Mouse (Mus musculus) brain, embryonic 14.5 days (tissue): ENCODE measurements around the gene Nudt21. TPM values are rescaled to one million over a fixed set of nuclear protein-coding genes. Genes with fewer than 3 reads are reported as not detected.

Experiments
- DNase-seq: peaks from one replicate; pipeline ENCODE4 v3.0.0-alpha.2; 2011; ENCODE audit warnings: low read depth
- CTCF ChIP-seq: fragments of 200-500 bp; IDR thresholded peaks from 2 replicates; pipeline ENCODE4 v1.5.1; 2012; ENCODE audit warnings: inconsistent platforms, mild to moderate bottlenecking, moderate library complexity, borderline replicate concordance; ENCODE audit not compliant: insufficient read depth, insufficient read length; ENCODE audit errors: extremely low read depth
- POLR2A ChIP-seq: fragments of 200-500 bp; IDR thresholded peaks from 2 replicates; pipeline ENCODE4 v1.6.1; 2012; ENCODE audit warnings: mild to moderate bottlenecking, inconsistent platforms, borderline replicate concordance; ENCODE audit not compliant: poor library complexity, insufficient read depth, insufficient read length, severe bottlenecking; ENCODE audit errors: extremely low read depth
- polyA plus RNA-seq: library from polyadenylated mRNA; depleted of rRNA; stranded (reverse); fragments of >200 nt; gene quantifications from 2 replicates; pipeline ENCODE4 v1.2.3, GENCODE M21; 2012; rRNA removed

Gene Nudt21
- polyA plus RNA-seq, 1 experiment, result 70.7 TPM

DNA sequence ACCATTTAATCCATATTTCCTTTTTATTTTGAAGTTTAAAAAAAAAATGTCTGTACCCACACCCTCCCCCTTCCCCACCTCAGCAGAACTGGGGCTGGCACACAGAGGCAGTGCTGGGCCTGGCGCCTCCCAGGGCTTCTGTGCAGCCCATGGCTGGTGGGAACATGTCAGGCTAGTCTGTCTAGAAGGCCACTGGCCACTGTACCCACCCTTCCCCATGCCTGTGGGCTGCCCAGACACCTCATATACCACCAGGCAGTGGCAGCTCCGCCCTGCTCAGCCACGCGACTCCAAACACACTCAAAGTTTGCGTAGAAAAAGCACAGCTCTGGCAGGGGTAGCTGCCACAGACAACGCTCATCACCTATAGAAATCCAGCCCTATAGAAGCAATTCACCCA lies 68.5 kb downstream of the Nudt21 start:
- DNase-seq, result no peak
- TF ChIP-seq POLR2A (no peak), CTCF (no peak)

Other genes with a start within 250 kb of the Nudt21 start
- 323 and 443 TPM in 2 replicates for gene Gnao1, start 227.1 kb downstream of the Nudt21 start, polyA plus RNA-seq
- gene Amfr, start 24.2 kb downstream of the Nudt21 start, polyA plus RNA-seq, result 94.9 and 112 TPM in 2 replicates
- 13.4 and 13.5 TPM in 2 replicates for gene Ogfod1, start 167 bp upstream of the Nudt21 start, polyA plus RNA-seq
- 55.5 and 62.9 TPM in 2 replicates for gene Bbs2, start 61.9 kb upstream of the Nudt21 start, polyA plus RNA-seq
- not detected in 2 replicates for gene Mt4, start 100.2 kb upstream of the Nudt21 start, polyA plus RNA-seq
- gene Mt3, start 115.6 kb upstream of the Nudt21 start, polyA plus RNA-seq, result 139 and 158 TPM in 2 replicates
- 15.6 and 32.2 TPM in 2 replicates for gene Mt2, start 135.6 kb upstream of the Nudt21 start, polyA plus RNA-seq
- 38.9 and 76.5 TPM in 2 replicates for gene Mt1, start 142.1 kb upstream of the Nudt21 start, polyA plus RNA-seq
- 54.7 and 61.0 TPM in 2 replicates for gene Nup93, start 177.5 kb upstream of the Nudt21 start, polyA plus RNA-seq